Mouse (Mus musculus): ENCODE results near the gene Tmprss9. TPM values are rescaled to one million over a fixed set of nuclear protein-coding genes. Genes with fewer than 3 reads are reported as not detected.

Tmprss9 gene
- polyA plus RNA-seq, 1 experiment = not detected

DNA sequence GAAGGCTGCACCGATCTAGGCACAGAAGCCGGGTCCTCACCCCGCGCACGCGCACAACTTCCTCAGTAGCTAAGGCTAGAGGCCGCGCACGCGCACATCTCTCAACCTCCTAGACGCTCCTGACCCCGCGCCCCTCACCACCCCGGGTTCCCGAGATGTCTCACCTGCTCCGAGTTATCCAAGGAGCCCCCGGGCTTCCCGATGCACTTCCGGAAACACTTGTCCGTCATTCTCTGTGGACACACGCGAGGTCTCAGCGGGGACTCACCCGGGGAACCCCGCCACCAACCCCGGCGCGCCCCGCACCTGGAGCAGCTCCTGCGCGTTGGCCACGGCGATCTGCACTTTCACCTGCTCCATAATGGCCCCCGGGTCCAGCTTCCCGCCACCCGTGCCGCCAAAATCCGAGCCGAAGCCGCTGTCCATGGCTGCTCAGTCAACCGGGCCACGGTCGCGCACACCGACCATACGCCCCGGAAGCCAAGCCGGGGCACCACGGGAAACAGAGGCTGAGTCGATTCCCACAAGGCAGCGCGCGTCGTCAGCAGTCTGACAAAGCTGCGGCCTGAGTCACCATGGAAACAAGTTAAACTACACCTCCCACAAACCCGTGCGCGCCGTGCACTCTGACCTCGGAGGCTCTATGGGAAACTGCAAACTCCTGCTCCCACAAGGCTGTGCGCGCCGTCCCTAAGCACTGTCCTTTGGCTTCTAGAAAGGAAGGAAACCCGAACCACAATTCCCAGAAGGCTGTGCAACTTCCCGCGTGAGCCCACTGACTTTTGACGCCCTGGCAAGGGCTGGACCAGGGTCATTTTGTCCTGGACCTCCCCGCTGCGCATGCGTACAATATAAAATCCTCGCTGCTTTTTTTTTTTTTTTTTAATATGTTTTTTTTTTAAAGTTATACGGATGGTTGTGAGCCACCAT, 28.9 kb downstream of the Tmprss9 start, which contains the start of gene Timm13:
Gene Timm13, minus strand, starts transcription at position 652 of the 930 bp plus-strand sequence.
- Histone ChIP-seq H3K4me3 (ENCODE audit: insufficient read depth, low read length) (peak within 1 kb of the TSS; percentile 72), H3K27ac (ENCODE audit: insufficient read depth, low read depth, low read length) (peak within 1 kb of the TSS; percentile 73), H3K4me1 (ENCODE audit: control insufficient read depth, insufficient read depth, low read length) (peaks cover 8% of the 10 kb centered on the region)
- TF ChIP-seq CTCF (IDR thresholded peaks at IDR 0.05; ENCODE audit: low read depth, low read length) (no peak), POLR2A (IDR thresholded peaks at IDR 0.05; ENCODE audit: borderline replicate concordance, low read depth, low read length) (no peak)

DNA sequence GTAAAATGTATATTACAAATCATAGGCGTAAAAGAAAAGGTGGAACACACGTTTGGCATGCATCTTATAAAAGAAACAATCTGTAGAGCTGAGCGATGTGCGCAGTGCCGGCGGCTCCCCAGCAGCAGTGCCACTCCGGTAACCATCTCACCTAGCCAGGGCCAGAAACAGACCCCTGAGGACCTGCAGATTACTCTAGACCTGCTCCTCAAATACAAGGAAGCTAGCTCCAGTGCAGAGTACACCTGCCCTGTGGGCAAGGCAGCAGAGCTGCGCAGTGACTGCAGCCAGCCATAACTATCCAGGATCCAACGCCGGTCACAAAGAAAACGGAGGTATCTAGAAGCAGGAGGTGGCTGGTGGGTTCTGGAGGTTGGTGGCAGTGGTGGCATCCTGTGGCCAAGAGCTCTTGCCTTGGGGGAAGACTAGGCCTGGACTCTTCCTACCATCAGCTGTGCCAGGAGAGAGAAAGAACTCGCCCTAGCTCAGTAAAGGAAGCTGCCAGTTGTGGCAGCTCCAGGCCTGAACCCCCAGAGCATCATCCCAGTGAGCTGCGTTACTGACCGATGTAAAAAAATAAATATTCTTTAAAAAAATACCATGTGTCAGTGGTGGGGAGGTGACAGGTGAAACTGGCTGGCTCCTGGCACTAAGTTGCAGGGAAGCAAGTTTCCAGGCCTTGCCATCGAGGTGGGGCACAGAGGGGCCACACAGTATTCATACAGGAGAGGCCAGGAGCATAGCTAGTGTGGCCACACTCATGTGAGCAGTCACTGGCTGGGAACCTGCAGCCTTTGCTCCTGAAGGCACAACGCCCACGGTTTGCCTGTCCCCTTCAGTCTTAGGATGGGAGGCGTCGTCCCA, 30.0 kb downstream of the Tmprss9 start:
- no peak overlapping the region; the same call in 1 of the 2 replicates for H3K4me3 ChIP-seq (ENCODE audit: insufficient read depth, low read length)
- peak overlapping the region; percentile 17 for H3K27ac ChIP-seq (ENCODE audit: insufficient read depth, low read depth, low read length)

DNA sequence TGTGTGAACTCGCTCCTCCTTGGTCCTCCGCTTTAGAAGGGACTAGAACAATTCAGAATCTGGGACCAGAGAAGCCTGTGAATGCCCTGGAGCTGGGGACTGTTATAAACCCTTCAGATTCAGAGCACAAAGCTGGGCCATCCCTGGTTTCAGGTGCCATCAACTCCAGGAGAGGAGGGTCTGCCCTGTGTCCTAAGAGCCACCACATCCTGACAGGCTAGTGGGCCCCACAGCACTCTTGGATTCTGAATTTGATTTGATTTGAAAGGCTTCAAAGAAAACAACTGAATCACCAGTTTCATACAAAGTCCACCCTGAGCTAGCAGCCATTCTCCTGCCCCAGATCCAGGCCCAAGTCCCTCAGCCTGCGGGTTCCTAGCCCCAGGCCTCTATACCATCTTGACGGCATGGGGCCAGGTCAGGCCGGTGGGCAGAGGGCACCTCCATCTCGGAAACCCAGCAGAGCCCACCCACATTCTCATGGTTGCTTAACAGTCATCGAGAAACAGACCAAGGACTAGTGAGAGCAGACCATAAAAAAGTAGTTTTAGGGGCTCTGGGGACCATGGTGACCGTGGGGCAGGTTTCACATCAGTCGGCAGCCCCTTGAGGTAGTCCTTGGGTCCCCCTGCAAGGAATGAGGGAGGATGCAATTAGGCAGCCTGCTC, 30.8 kb downstream of the Tmprss9 start:
- peaks cover 8% of the 10 kb centered on the region for H3K4me1 ChIP-seq (ENCODE audit: control insufficient read depth, insufficient read depth, low read length)
- TF ChIP-seq POLR2A (IDR thresholded peaks at IDR 0.05; ENCODE audit: borderline replicate concordance, low read depth, low read length) = no peak
- TF ChIP-seq CTCF (IDR thresholded peaks at IDR 0.05; ENCODE audit: low read depth, low read length) = no peak
- H3K4me3 ChIP-seq (ENCODE audit: insufficient read depth, low read length) = no peak overlapping the region
- H3K27ac ChIP-seq (ENCODE audit: insufficient read depth, low read depth, low read length) = no peak overlapping the region

More for the DNA sequence above, 30.0 kb downstream of the Tmprss9 start:
- H3K4me1 ChIP-seq (ENCODE audit: control insufficient read depth, insufficient read depth, low read length) = peaks cover 8% of the 10 kb centered on the region
- TF ChIP-seq POLR2A (IDR thresholded peaks at IDR 0.05; ENCODE audit: borderline replicate concordance, low read depth, low read length) (no peak), CTCF (IDR thresholded peaks at IDR 0.05; ENCODE audit: low read depth, low read length) (no peak)

GRCm38 (mm10) chr10:80903282-80903681, 31.6 kb downstream of the Tmprss9 start:
- peaks cover 8% of the 10 kb centered on the region for H3K4me1 ChIP-seq (ENCODE audit: control insufficient read depth, insufficient read depth, low read length)
- no peak overlapping the region for H3K4me3 ChIP-seq (ENCODE audit: insufficient read depth, low read length)
- no peak overlapping the region for H3K27ac ChIP-seq (ENCODE audit: insufficient read depth, low read depth, low read length)
- TF ChIP-seq CTCF (IDR thresholded peaks at IDR 0.05; ENCODE audit: low read depth, low read length) (no peak), POLR2A (IDR thresholded peaks at IDR 0.05; ENCODE audit: borderline replicate concordance, low read depth, low read length) (no peak)

DNA sequence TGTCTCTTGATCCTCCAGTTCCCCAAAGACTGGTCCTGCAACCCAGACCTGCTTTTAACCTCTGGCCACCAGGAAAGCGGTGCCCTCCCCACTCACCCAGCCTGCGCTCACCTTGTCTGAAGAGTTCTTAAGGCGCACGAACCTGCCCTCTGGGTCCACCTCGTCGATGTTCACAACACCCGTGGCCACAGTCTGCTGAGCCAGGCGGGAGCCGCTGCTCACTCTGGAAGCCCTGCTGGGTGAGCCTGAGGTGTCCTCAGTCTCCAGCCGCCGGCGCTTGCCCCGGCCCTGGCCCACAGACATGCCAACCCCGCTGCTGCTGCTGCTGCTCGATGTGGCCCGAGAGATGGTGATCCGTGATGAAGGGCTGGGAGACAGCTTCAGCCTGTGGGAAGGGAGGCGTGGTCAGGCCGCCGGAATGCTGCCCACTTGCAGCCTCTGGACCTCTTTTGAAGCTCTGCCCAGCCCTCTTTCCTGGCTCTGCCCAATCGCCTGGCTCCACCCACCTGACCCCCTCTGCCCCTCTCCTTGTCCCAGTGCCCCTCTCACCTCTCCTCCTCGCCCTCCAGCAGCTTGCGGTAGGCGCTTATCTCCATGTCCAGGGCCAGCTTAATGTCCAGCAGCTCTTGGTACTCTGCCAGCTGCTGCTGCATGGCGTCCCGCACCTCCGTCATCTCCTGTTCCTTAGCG, 32.5 kb downstream of the Tmprss9 start:
- peaks cover 5% of the 10 kb centered on the region for H3K4me1 ChIP-seq (ENCODE audit: control insufficient read depth, insufficient read depth, low read length)
- H3K4me3 ChIP-seq (ENCODE audit: insufficient read depth, low read length) = no peak overlapping the region
- no peak overlapping the region for H3K27ac ChIP-seq (ENCODE audit: insufficient read depth, low read depth, low read length)
- TF ChIP-seq POLR2A (IDR thresholded peaks at IDR 0.05; ENCODE audit: borderline replicate concordance, low read depth, low read length) (no peak), CTCF (IDR thresholded peaks at IDR 0.05; ENCODE audit: low read depth, low read length) (no peak)

DNA sequence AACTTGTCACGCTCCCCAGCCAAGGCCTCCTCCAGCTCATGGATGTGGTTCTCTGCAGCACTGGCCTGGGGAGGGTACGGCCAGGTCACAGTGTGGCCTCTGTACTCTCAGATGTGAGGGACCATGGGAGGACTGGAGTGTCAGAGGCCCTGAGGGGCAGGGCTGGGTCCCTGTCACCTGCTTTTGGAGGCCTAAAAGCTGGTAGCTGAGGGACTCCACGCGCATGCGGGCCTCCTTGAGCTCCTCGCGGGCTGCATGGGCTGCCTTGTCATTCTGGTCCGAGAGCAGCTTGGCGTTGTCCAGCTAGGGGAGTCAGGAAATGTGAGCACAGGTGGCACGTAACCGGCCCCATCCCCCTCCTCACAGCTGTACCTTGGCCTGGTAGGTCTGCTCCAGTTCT, 33.1 kb downstream of the Tmprss9 start:
- TF ChIP-seq CTCF (IDR thresholded peaks at IDR 0.05; ENCODE audit: low read depth, low read length) = no peak
- no peak for TF ChIP-seq POLR2A (IDR thresholded peaks at IDR 0.05; ENCODE audit: borderline replicate concordance, low read depth, low read length)
- Histone ChIP-seq H3K4me1 (ENCODE audit: control insufficient read depth, insufficient read depth, low read length) (peaks cover 5% of the 10 kb centered on the region; the same call in 1 of the 2 replicates), H3K4me3 (ENCODE audit: insufficient read depth, low read length) (no peak overlapping the region), H3K27ac (ENCODE audit: insufficient read depth, low read depth, low read length) (no peak overlapping the region)

DNA sequence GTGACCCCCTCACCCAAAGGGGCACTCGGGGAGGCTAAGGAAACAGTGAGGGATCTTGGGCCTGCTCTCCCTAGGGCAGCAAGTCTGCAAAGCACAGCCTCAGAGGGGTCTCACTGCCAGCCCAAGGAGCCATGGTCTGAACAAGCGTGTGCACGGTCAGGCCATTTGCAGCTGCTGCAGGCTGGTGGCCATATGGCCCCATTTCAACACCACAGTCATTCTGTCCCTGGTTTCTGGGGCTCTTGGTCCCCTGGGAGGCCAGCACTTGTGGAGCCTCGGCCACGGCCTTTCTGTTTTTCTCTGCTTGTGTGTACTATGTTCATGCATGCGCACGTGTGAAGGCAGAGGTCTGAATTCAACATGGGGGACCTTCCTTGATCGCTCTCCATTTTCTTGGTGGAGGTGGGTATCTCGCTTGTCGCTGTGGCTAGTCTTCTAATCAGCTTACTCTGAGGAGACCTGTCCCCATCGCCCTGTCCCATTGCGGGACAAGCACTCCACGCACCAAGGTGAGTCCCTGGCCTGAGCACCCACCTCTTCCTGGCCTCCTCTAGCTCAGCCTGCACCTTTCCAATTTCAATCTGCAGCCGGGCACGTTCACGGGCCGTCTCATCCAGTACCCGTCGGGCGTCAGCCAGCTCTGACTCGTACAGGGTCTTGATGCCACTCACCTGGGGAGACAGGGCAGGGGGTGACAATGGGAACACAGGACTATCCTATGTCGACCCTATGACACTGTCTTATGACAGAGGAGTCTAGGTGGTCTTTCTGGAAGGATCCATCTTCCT, 37.9 kb downstream of the Tmprss9 start:
- H3K27ac ChIP-seq (ENCODE audit: insufficient read depth, low read depth, low read length) = no peak overlapping the region
- no peaks in the 10 kb centered on the region for H3K4me1 ChIP-seq (ENCODE audit: control insufficient read depth, insufficient read depth, low read length)
- TF ChIP-seq POLR2A (IDR thresholded peaks at IDR 0.05; ENCODE audit: borderline replicate concordance, low read depth, low read length) = no peak
- TF ChIP-seq CTCF (IDR thresholded peaks at IDR 0.05; ENCODE audit: low read depth, low read length) = no peak
- no peak overlapping the region for H3K4me3 ChIP-seq (ENCODE audit: insufficient read depth, low read length)

DNA sequence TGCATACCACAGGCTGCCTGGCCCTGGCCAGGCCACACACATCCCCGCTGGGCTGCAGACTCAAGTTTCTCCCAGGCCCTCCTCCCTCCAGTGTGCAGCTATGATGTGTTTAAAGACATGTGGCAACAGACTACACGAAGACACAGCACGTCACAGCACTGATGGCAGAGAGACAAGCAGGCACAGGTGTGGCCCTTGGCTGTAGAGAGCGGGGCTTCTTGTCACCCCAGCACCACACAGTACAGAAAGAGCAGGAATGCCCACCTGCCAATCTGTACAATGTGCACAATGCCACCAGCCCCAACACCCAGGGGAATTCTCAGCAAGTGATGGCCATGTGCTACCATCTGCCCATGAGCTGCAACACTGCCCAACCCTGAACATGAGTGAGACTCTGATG, 39.7 kb downstream of the Tmprss9 start:
- Histone ChIP-seq H3K4me1 (ENCODE audit: control insufficient read depth, insufficient read depth, low read length) (no peaks in the 10 kb centered on the region), H3K4me3 (ENCODE audit: insufficient read depth, low read length) (no peak overlapping the region), H3K27ac (ENCODE audit: insufficient read depth, low read depth, low read length) (no peak overlapping the region)
- TF ChIP-seq CTCF (IDR thresholded peaks at IDR 0.05; ENCODE audit: low read depth, low read length) = no peak
- no peak for TF ChIP-seq POLR2A (IDR thresholded peaks at IDR 0.05; ENCODE audit: borderline replicate concordance, low read depth, low read length)
